In genomic region chr17:42883315-42883714, GRCm38 (mm10) we compare ENCODE assay signal across 10 mouse cellular contexts. TPM values are rescaled to one million over a fixed set of nuclear protein-coding genes. Genes with fewer than 3 reads are reported as not detected.
DNase-seq lines count a peak whose midpoint lies in the region; ATAC-seq lines count a peak whose summit lies in the region.
"Had no signal": no experiment of that assay in that cellular context is flagged by ENCODE, and none has a peak within 500 bp of the region (broad histone marks: within the 10 kb centered on the region; RNA-seq: fewer than 3 reads in every experiment).

No protein-coding gene starts in this region.

- no peaks in the 10 kb centered on the region for H3K36me3 ChIP-seq in erythroblast, embryonic 14.5 days (ENCODE audit: control insufficient read depth)
- H3K36me3 ChIP-seq in hindbrain, embryonic 14.5 days (replicated peaks; ENCODE audit: control insufficient read depth, insufficient read depth): no peaks in the 10 kb centered on the region

- H3K4me2 ChIP-seq in hindbrain, embryonic 14.5 days (replicated peaks): no peak overlapping the region

- peak; percentile 63 to 75 for DNase-seq in left cerebral cortex, adult 18-20 months (ENCODE audit: low spot score in 2 of 2)
- no peak for DNase-seq in left cerebral cortex, postnatal 4 days
- peak; percentile 70 for DNase-seq in brain, adult 2 months (ENCODE audit: low read depth, low spot score)
- no peak for DNase-seq in thymus, adult 18-20 months
- DNase-seq in urinary bladder, adult 18-20 months (ENCODE audit: low spot score in 2 of 2): no peak
- no peak for DNase-seq in hindbrain, embryonic 14.5 days (ENCODE audit: low spot score)
- DNase-seq: cerebellum, adult 11 months had no signal

- no peak overlapping the region for H3K9ac ChIP-seq in hindbrain, embryonic 14.5 days

- H3K9me3 ChIP-seq in erythroblast, embryonic 14.5 days (ENCODE audit: control insufficient read depth, low read length): peaks cover 5% of the 10 kb centered on the region
- H3K9me3 ChIP-seq in hindbrain, embryonic 14.5 days (ENCODE audit: control insufficient read depth, low read length): no peaks in the 10 kb centered on the region

- ATAC-seq in megakaryocyte, adult 5-6 weeks (ENCODE audit: poor library complexity, severe bottlenecking): 0 out of 2 replicates have a peak, but pooled peaks have one; percentile 5
- no peak for ATAC-seq in hindbrain, embryonic 14.5 days (ENCODE audit: low FRiP score)
- ATAC-seq: Patski had no signal

- peak overlapping the region; percentile 61 for H3K4me3 ChIP-seq in erythroblast, embryonic 14.5 days (replicated peaks)
- H3K4me3 ChIP-seq in hindbrain, embryonic 14.5 days (replicated peaks; ENCODE audit: low read length): no peak overlapping the region

- intact Hi-C loops in left cerebral cortex, postnatal 4 days (cut with DNase I): no loop called here

- 62% methylated on average over 9 of the region's 9 CpGs for WGBS in hindbrain, embryonic 14.5 days

- no peak overlapping the region for H3K27ac ChIP-seq in hindbrain, embryonic 14.5 days

- H3K27me3 ChIP-seq in erythroblast, embryonic 14.5 days (ENCODE audit: control insufficient read depth): no peaks in the 10 kb centered on the region
- no peaks in the 10 kb centered on the region for H3K27me3 ChIP-seq in hindbrain, embryonic 14.5 days (ENCODE audit: control insufficient read depth, insufficient read depth, low read length)
- H3K27me3 ChIP-seq: Patski had no signal

- peaks cover 50% of the 10 kb centered on the region for H3K4me1 ChIP-seq in erythroblast, embryonic 14.5 days (ENCODE audit: control insufficient read depth)
- H3K4me1 ChIP-seq in hindbrain, embryonic 14.5 days (replicated peaks; ENCODE audit: control insufficient read depth, insufficient read depth, low read length): no peaks in the 10 kb centered on the region

RNA-seq across cellular contexts. Expression of gene Cd2ap, which starts 6.8 kb away (rescaled TPM):
- total RNA-seq in left cerebral cortex, adult 18-20 months (2021): 10 to 100 TPM; 17.8 to 19.4 TPM
- 10 to 100 TPM; 22.7 to 24.9 TPM for total RNA-seq in left cerebral cortex, postnatal 4 days (2021)
- 0.95 and 1.2 TPM in 2 replicates for polyA plus RNA-seq in erythroblast, embryonic 14.5 days (2012)
- total RNA-seq in megakaryocyte, adult 5-6 weeks (2015): 73.4 and 85.7 TPM in 2 replicates
- total RNA-seq in megakaryocyte, adult 5-6 weeks (2017): 52.6 and 54.3 TPM in 2 replicates
- polyA plus RNA-seq in hindbrain, embryonic 14.5 days (2014; fragmentation: Nextera tagmentation; extraction: Ambion mirVana): 10.8 and 13.7 TPM in 2 replicates

Comparison
In these comparisons a context has a peak if more than half of its experiments do, and no peak if none do; other contexts are left out.
1. DNase-seq: peak in left cerebral cortex, adult 18-20 months (2 of 2) and brain, adult 2 months (single experiment); none in left cerebral cortex, postnatal 4 days (single experiment), thymus, adult 18-20 months (0 of 2), urinary bladder, adult 18-20 months (0 of 2) and hindbrain, embryonic 14.5 days (single experiment).